Mouse (Mus musculus) MEL (cell line): ENCODE results near the gene Wdr64.

Source experiments
- CTCF ChIP-seq, 3 experiments: IDR thresholded peaks in 2 of 3; conservative IDR thresholded peaks in 1 of 3; 2 replicates each; pipeline ENCODE4 v1.5.1; 2011 to 2012; ENCODE audit warnings: low read length in 3 of 3, low read depth in 2 of 3, mild to moderate bottlenecking in 2 of 3, improper control_type of control experiment in 1 of 3, inconsistent platforms in 1 of 3, mixed read lengths in 1 of 3, moderate library complexity in 1 of 3; ENCODE audit not compliant: control insufficient read depth in 1 of 3, insufficient read depth in 1 of 3, poor library complexity in 1 of 3, severe bottlenecking in 1 of 3
- ELF1 ChIP-seq: IDR thresholded peaks from 2 replicates; pipeline ENCODE4 v1.6.1; 2014; ENCODE audit warnings: low read depth, mild to moderate bottlenecking, inconsistent platforms, low read length, improper control_type of control experiment, moderate library complexity
- POLR2A ChIP-seq, 2 experiments: IDR thresholded peaks; 2 replicates each; pipeline ENCODE4 v1.6.1; 2011 to 2012; ENCODE audit warnings: low read length in 2 of 2, mild to moderate bottlenecking in 2 of 2, control low read depth in 1 of 2, improper control_type of control experiment in 1 of 2, low read depth in 1 of 2, moderate library complexity in 1 of 2; ENCODE audit not compliant: control insufficient read depth in 1 of 2, insufficient read depth in 1 of 2, poor library complexity in 1 of 2
- POLR2AphosphoS2 ChIP-seq: IDR thresholded peaks from 2 replicates; pipeline ENCODE4 v1.6.1; 2011; ENCODE audit warnings: low read length, improper control_type of control experiment
- ZC3H11A ChIP-seq: IDR thresholded peaks from 2 replicates; pipeline ENCODE4 v1.6.1; 2012; ENCODE audit warnings: low read depth, mild to moderate bottlenecking, inconsistent platforms, low read length, improper control_type of control experiment
- ZKSCAN1 ChIP-seq: IDR thresholded peaks from 2 replicates; pipeline ENCODE4 v1.6.1; 2012; ENCODE audit warnings: low read depth, mild to moderate bottlenecking, inconsistent platforms, low read length, improper control_type of control experiment, moderate library complexity

DNA sequence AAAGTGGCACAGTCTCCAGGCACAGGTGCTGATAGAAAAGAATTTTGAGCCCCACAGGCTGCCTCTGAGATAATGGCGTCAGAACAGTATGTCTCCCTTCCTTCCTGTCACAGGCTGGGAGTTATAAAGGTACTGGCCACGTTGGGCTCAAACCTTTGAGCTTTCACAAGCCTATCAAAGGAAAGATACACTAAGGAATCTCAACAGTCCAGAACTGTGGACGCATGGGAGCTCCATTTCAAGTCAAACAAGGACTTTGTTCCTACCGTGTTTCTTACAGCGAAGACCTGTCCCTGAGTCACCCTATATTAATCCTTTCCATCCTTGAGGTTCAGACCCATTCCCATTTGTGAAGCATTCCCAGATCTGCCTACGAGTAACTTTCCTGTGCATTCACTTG, 20.9 kb upstream of the Wdr64 start:
- no peak for TF ChIP-seq ZKSCAN1
- no peak for TF ChIP-seq ZC3H11A
- no peak for TF ChIP-seq POLR2A (IDR thresholded peaks at IDR 0.05; ENCODE audit: control insufficient read depth in 1 of 2, insufficient read depth in 1 of 2, low read depth in 1 of 2, low read length in 2 of 2, poor library complexity in 1 of 2)
- TF ChIP-seq CTCF (IDR thresholded peaks at IDR 0.05 in 2 of 3, conservative IDR thresholded peaks at IDR 0.05 in 1 of 3; ENCODE audit: control insufficient read depth in 1 of 3, insufficient read depth in 1 of 3, low read depth in 2 of 3, low read length in 3 of 3, poor library complexity in 1 of 3, severe bottlenecking in 1 of 3) = no peak
- TF ChIP-seq ELF1 = no peak
- TF ChIP-seq POLR2AphosphoS2 = no peak
